Mouse (Mus musculus): Measurements from ENCODE around the gene Cadm4.
A peak's percentile ranks its signal among the peaks of the same experiment; 100 is the strongest.
"Not testable (repeated sequence)": the region's sequence is repeated elsewhere in the genome, so short reads cannot be mapped to it uniquely, and the experiment has no call there.

The Cadm4 gene

DNA sequence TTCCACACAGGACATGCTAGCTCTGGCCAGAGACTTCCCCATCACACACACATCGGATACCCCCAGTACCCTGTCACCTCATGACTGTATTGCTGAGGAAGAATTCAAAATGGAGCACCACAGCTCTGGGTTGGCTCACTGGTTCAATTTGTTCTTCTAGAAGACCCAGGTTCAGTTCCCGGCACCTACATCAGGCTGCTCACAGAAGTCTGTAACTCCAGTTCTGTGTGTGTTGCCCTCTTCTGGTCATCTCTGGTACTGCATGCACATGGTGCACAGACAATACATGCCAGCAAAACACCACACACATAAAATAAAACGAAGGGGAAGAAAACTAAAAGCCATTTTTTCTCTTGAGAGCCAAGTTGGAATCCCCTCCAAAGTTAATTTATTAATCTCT lies 12.7 kb upstream of the Cadm4 start:
- peak in 1 of 2 experiments; percentile 61 for DNase-seq

DNA sequence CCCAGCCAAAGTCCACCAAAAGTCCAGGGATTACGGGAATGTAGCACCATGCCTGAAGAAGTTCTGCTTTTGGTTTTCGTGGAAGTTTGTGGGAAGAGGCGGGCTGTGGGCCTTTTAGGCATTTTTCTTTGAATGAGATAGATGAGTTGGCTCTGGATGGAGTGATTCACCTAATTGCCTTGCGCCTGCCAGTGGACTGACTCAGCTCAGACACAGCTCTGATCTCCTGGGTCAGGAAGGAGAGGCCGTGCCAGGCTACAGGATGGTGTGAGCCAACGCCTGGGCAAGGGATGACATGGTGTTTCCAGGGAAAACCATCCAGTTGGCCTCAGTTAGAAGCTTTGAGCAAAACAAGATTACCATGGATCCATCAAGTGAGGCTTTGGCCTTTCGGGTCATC lies 11.5 kb upstream of the Cadm4 start:
- peak; percentile 66 for DNase-seq

DNA sequence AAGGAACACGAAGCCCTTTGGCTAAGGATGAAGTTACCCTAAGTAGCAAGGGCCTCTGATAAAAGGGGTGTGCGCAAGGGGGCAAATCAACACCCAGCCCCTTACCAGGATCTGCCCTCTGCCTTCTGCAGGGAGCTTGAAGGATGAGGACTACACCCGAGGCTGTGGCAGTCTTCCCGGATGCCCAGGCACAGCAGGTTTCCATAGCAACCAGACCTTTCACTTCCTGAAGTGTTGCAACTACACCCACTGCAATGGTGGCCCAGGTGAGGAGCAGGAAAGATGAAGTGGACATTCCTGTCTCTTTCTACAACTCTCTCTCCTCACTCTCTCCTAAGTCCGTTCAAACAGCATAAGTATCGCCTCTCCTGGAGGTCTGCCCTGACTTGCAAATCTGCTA lies 9.4 kb upstream of the Cadm4 start:
- no peak for DNase-seq

GRCm38 (mm10) chr7:24472937-24473336 lies 8.9 kb upstream of the Cadm4 start:
- peak in 1 of 2 experiments; percentile 67 for DNase-seq

DNA sequence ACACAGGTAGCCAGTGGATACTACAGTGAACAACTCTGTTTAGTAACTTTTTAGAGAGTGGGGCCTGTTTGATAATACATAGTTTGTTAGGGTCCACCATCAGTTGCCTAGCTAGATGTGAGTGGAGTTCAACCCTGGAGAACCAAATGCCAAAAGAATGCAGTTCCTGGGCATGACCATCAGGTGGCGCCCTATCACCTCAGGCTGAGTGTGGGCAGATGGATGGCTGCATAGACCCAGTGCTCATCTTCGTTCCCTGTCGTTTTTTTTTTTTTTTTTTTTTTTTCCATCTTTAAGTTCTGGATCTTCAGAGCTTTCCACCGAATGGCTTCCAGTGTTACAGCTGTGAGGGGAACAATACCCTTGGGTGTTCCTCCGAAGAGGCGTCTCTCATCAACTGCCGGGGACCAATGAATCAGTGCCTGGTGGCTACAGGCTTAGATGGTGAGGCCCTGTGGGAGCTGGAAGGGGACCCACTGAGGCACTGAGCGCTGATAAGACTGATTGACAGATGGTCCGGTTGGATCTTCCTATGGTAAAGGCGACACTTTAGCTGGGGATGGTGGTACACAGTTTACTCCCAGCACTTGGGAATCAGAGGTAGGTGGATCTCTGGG lies 7.8 kb upstream of the Cadm4 start:
- DNase-seq = peak; percentile 89 to 90

- DNase-seq = peak; percentile 57 to 58
Measured at GRCm38 (mm10) chr7:24474811-24475506, 6.9 kb upstream of the Cadm4 start.

DNA sequence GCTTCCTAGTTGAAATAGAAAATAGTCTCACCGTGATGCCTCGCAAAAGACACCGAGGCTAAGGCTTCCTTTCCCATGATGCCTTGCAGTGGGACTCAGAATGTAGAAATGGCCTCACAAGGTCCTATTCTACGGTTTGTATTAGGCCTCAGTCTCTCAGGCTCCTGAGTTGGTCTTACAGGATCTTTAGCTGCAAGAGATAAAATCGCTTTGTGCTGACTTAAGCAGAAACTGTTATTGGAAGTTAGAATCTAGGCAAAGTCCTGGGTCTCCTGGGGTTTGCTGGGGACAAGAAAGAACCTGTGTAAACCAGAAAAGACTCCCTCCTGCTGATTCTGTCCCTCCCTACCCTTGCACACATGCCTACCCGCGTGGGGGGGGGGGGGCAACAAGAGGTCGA lies 5.5 kb upstream of the Cadm4 start:
- no peak for DNase-seq

DNA sequence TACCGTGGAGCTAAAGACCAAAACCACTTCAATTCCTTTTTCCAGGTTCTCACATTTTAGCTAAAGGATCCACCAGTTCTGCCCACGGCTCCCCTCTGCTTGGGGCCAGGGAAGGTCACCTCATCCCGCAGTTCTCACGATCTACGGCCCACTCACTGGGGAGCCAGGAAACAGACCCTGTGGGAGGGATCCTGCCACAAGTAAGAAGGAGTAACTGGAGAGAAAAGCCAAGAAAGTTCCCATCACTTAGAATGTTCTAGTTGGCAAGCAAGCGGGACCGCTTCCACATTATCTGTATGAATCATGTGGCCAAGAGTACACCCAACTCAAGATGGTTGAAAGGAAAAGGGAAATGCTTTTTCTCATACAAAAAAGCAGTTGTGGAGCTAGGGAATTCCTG lies 5.0 kb upstream of the Cadm4 start:
- no peak for DNase-seq

GRCm38 (mm10) chr7:24478911-24479310 lies 2.9 kb upstream of the Cadm4 start:
- DNase-seq = no peak

GRCm38 (mm10) chr7:24479685-24480084 lies 2.1 kb upstream of the Cadm4 start:
- DNase-seq = no peak

GRCm38 (mm10) chr7:24480121-24480941 lies 1.5 kb upstream of the Cadm4 start:
- no peak for DNase-seq

DNA sequence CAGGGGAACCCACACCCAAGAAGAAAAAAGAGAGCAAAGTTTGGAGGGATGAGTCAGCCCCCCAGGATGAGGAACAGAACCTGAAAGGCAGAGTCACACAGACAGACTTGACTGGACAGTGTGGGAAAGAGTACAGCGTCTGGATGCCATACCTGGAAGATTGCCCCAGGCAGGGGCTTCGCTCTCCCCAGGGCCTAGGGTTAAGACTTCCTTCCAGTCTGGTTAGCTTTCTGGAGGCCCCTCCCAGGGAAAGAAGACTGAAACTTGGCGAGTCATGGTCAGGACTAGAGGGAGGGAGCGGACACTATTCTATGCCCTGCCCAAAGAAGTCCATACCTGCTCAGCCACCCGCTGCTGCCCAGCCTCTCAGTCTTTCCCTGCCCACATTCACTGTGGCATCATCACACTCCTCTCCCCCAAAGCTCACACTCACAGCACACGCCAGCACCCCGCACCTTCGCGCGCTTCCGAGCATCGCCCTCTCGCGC lies 793 bp upstream of the Cadm4 start:
- DNase-seq = no peak

GRCm38 (mm10) chr7:24482208-24483020 lies 591 bp downstream of the Cadm4 start:
- DNase-seq = no peak

- not testable (repeated sequence) for DNase-seq
Measured at GRCm38 (mm10) chr7:24483291-24483690, 1.5 kb downstream of the Cadm4 start.

- DNase-seq = no peak
Measured at GRCm38 (mm10) chr7:24485481-24485880, 3.7 kb downstream of the Cadm4 start.

DNA sequence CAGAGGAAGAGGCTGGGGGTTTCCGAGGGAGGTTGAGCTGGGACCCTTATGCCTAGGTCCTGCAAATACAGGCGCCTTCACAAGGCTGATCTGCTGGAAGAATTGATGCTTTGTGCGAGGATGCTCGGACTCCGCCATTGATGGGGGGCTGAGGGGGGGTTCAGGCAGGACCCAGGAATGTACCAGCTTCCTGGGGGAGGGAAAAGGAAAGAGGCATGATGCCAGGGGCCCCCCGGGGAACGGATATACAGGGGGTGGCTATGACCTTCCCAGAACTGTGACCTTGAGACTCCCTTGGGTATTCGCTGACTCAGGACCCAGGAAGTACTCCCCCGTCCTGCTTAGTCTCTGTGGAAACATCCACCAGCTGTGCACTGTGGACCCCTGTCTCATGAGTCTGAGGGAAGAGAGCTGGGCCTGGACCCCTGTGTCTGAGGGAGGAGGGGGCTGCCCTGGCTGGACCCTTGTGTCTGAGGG lies 4.9 kb downstream of the Cadm4 start:
- peak in 1 of 2 experiments; percentile 56 for DNase-seq

DNA sequence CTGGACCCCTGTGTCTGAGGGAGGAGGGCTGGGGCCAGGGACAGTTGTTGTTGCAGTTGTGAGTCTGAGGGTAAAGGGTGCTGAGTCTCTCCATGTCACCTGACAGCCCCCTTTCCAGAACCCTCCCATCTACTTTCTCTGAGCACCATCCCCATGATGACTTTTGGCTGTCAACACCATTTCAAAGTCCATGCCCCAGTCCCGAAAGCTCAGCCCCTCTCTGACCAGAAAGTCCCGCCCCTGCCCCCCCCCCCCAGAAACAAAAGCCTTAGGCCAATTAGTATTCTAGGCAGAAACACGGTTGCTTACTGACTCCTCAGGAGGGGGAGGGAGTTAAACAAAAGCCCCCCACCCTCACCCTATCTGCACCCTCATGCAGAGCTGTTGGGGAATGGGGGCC lies 5.6 kb downstream of the Cadm4 start:
- no peak for DNase-seq

DNA sequence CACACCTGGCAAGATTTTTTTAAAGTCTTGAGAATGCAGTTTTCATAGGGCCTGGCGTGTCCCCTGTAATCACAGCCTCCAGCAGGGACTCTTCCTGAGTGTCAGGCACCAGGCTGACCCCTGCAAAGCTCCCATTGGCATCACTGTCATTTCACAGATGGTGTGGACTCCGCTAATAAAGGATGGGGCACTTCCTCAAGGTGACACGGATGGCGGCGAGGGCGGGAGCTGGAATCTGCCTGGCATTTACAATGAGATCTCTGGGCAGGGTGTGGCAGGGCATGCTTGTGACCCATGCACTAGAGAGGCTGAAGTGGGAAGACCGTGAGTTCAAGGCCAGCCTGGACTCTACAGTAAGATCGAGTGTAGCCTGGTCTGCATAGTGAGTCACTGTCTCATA lies 6.5 kb downstream of the Cadm4 start:
- peak; percentile 60 to 69 for DNase-seq

GRCm38 (mm10) chr7:24499856-24500577 lies 18.2 kb downstream of the Cadm4 start:
- no peak for DNase-seq

DNA sequence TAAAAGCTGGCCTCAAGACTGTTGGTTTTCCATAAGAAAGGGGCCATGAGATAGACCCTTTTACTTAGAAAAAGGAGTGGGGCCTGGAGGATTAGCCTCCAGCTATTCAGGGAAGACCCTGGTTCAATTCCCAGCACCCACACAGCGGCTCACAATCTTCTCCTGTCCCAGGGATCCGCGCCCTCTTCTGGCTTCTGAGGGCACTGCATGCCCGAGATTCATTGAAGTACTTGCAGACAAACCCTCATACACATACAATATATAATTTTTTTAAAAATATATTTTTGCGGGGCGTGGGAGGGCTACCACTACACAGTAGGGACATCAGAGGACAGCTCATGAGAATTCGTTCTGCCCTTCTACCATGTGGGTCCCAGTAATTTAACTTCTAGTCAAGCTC lies 19.1 kb downstream of the Cadm4 start:
- peak; percentile 54 to 81 for DNase-seq

- peak; percentile 63 to 70 for DNase-seq
Measured at GRCm38 (mm10) chr7:24501492-24501891, 19.7 kb downstream of the Cadm4 start.

DNA sequence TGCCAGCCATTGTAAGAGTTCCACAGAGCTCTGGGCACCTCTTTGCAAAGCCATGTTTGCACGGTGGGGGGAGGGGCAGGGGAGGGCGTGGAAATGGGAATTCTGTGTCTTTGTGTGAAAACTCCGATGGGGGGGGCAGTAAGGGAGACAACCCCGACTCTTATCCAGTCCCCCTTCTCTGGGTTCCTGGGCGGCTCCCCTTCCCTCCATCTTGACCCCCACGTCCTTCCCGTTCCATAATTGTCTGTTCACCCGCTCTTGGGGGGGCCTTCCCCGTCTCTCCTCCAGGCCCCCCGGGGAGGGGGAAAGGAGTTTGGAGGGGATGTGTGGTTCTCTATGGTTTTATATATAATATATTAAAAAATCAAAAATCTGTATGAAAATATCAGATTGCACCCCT lies 22.2 kb downstream of the Cadm4 start:
- DNase-seq = no peak
